ENCODE assay signal across 23 mouse cellular contexts in the genomic region with DNA sequence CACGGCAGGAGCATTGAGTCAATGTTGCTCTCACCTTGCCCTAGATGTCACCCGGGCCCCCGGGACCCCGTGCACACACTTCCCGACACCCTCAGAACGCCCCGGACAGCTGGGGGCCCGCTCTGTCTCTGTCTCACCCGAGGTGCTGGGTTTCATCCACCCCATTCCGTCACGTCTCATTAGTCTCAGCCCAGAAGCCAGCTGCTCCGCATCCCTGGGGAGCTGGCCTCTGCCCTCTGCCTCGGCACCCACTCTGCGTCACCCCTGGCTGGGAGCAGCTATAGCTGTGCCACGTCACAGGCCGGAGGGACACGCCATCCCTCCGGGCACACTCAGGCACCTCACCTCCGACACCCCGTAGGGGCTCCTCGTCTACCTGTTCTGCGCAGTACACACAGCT. TPM values are rescaled to one million over a fixed set of nuclear protein-coding genes. Genes with fewer than 3 reads are reported as not detected.
A peak's percentile ranks its signal among the peaks of the same experiment; 100 is the strongest.
DNase-seq lines count a peak whose midpoint lies in the region; ATAC-seq and TF ChIP-seq lines count a peak whose summit lies in the region.
"Had no signal": no experiment of that assay in that cellular context is flagged by ENCODE, and none has a peak within 500 bp of the region (broad histone marks: within the 10 kb centered on the region; RNA-seq: fewer than 3 reads in every experiment).

No protein-coding gene starts in this region.

- no peak overlapping the region for H3K9ac ChIP-seq in hindbrain, embryonic 11.5 days (ENCODE audit: low read depth, low read length)
- no peak overlapping the region for H3K9ac ChIP-seq in hindbrain, embryonic 16.5 days (ENCODE audit: low read depth, low read length)
- H3K9ac ChIP-seq: forebrain, postnatal 0 days; heart, embryonic 12.5 days; limb, embryonic 15.5 days; liver, embryonic 15.5 days; midbrain, embryonic 12.5 days had no signal

- peak overlapping the region; percentile 27 for H3K27ac ChIP-seq in hindbrain, embryonic 11.5 days (ENCODE audit: low read depth, low read length)
- no peak overlapping the region for H3K27ac ChIP-seq in hindbrain, embryonic 16.5 days (ENCODE audit: low read depth, low read length)
- H3K27ac ChIP-seq in embryonic facial prominence, embryonic 10.5 days (replicated peaks): peak overlapping the region; percentile 48
- 0 out of 2 replicates have a peak overlapping the region, but pooled peaks have one; percentile 8 for H3K27ac ChIP-seq in olfactory bulb, adult 2 months (ENCODE audit: insufficient read depth, low read depth, low read length)
- H3K27ac ChIP-seq: limb, embryonic 15.5 days; liver, embryonic 15.5 days; macrophage; midbrain, embryonic 12.5 days had no signal

- no peak for ATAC-seq in hindbrain, embryonic 11.5 days (ENCODE audit: low FRiP score)
- no peak for ATAC-seq in hindbrain, embryonic 16.5 days
- ATAC-seq: activated CD4-positive, CD25-positive, alpha-beta regulatory T cell, adult 4 months; CD4-positive, CD25-positive, alpha-beta regulatory T cell, adult 4 months; forebrain, postnatal 0 days; inflammation-experienced regulatory T-cells, adult 6 months had no signal

- no peaks in the 10 kb centered on the region for H3K79me2 ChIP-seq in C2C12 (ENCODE audit: control insufficient read depth, insufficient read depth)

- TF ChIP-seq POLR2A in olfactory bulb, adult 2 months (IDR thresholded peaks at IDR 0.05; ENCODE audit: insufficient read depth, low read depth, low read length): no peak

- no peaks in the 10 kb centered on the region for H3K79me3 ChIP-seq in C2C12 (ENCODE audit: low read depth)

- peak; percentile 47 for DNase-seq in hindbrain, embryonic 11.5 days (ENCODE audit: low spot score)
- no peak for DNase-seq in embryonic facial prominence, embryonic 10.5 days (ENCODE audit: low spot score)
- DNase-seq in cerebellum, adult 9-10 months: no peak
- DNase-seq in heart, adult 9 months (ENCODE audit: low spot score in 2 of 2): no peak
- DNase-seq: cerebellum, postnatal 14 days; forebrain, postnatal 0 days; heart, postnatal 14 days; kidney, adult 2 months; kidney, postnatal 14 days; right cerebral cortex, postnatal 14 days; spleen, adult 18-20 months had no signal

- no peak overlapping the region for H3K4me3 ChIP-seq in hindbrain, embryonic 11.5 days (ENCODE audit: low read depth, low read length)
- no peak overlapping the region for H3K4me3 ChIP-seq in hindbrain, embryonic 16.5 days (ENCODE audit: low read length)
- no peak overlapping the region for H3K4me3 ChIP-seq in C2C12 (ENCODE audit: insufficient read depth, poor library complexity, severe bottlenecking)
- no peak overlapping the region for H3K4me3 ChIP-seq in embryonic facial prominence, embryonic 10.5 days
- H3K4me3 ChIP-seq in olfactory bulb, adult 2 months (ENCODE audit: insufficient read depth, low read depth, low read length): no peak overlapping the region
- H3K4me3 ChIP-seq: heart, embryonic 12.5 days; limb, embryonic 15.5 days; liver, embryonic 15.5 days; midbrain, embryonic 12.5 days had no signal

- peaks cover 22% of the 10 kb centered on the region for H3K4me1 ChIP-seq in hindbrain, embryonic 11.5 days (replicated peaks; ENCODE audit: control insufficient read depth, insufficient read depth, low read length)
- peaks cover 35% of the 10 kb centered on the region for H3K4me1 ChIP-seq in hindbrain, embryonic 16.5 days (ENCODE audit: control insufficient read depth, insufficient read depth, low read depth, low read length)
- peaks cover 62% of the 10 kb centered on the region for H3K4me1 ChIP-seq in embryonic facial prominence, embryonic 10.5 days
- H3K4me1 ChIP-seq in olfactory bulb, adult 2 months (ENCODE audit: control insufficient read depth, insufficient read depth, low read length): peaks cover 96% of the 10 kb centered on the region
- H3K4me1 ChIP-seq: liver, embryonic 15.5 days had no signal

- no peaks in the 10 kb centered on the region for H3K9me3 ChIP-seq in hindbrain, embryonic 11.5 days (ENCODE audit: control insufficient read depth, low read length)
- H3K9me3 ChIP-seq in hindbrain, embryonic 16.5 days (ENCODE audit: control insufficient read depth, low read length): no peaks in the 10 kb centered on the region
- H3K9me3 ChIP-seq in embryonic facial prominence, embryonic 10.5 days: no peaks in the 10 kb centered on the region
- H3K9me3 ChIP-seq: heart, embryonic 12.5 days; limb, embryonic 15.5 days; liver, embryonic 15.5 days; midbrain, embryonic 12.5 days had no signal

- 60% methylated on average over 22 of the region's 22 CpGs for WGBS in hindbrain, embryonic 11.5 days
- 53% methylated on average over 22 of the region's 22 CpGs for WGBS in hindbrain, embryonic 16.5 days
- 73% methylated on average over 22 of the region's 22 CpGs for WGBS in embryonic facial prominence, embryonic 10.5 days
- 64% methylated on average over 22 of the region's 22 CpGs for WGBS in olfactory bulb, adult 2 months

- no peaks in the 10 kb centered on the region for H3K36me3 ChIP-seq in hindbrain, embryonic 11.5 days (ENCODE audit: control insufficient read depth, insufficient read depth, low read length)
- H3K36me3 ChIP-seq in hindbrain, embryonic 16.5 days (ENCODE audit: control insufficient read depth, insufficient read depth, low read length): no peaks in the 10 kb centered on the region
- H3K36me3 ChIP-seq in C2C12 (ENCODE audit: control insufficient read depth, insufficient read depth): no peaks in the 10 kb centered on the region
- H3K36me3 ChIP-seq in embryonic facial prominence, embryonic 10.5 days (replicated peaks): no peaks in the 10 kb centered on the region
- H3K36me3 ChIP-seq: heart, embryonic 12.5 days; limb, embryonic 15.5 days; liver, embryonic 15.5 days; midbrain, embryonic 12.5 days had no signal

- H3ac ChIP-seq in C2C12 (ENCODE audit: control insufficient read depth, insufficient read length, low read depth): no peak overlapping the region

- no peak for TF ChIP-seq CTCF in C2C12 (IDR thresholded peaks at IDR 0.05; ENCODE audit: control insufficient read depth, insufficient read depth, insufficient read length)
- TF ChIP-seq CTCF in olfactory bulb, adult 2 months (IDR thresholded peaks at IDR 0.05; ENCODE audit: insufficient read depth, low read depth, low read length): 0 out of 2 replicates have a peak, but pooled peaks have one; percentile 8

- 0 out of 2 replicates have a peak, but pooled peaks cover 2% of the 10 kb centered on the region for H3K27me3 ChIP-seq in hindbrain, embryonic 11.5 days (ENCODE audit: control insufficient read depth, insufficient read depth, low read length)
- H3K27me3 ChIP-seq in hindbrain, embryonic 16.5 days (replicated peaks; ENCODE audit: control insufficient read depth, insufficient read depth, low read length): no peaks in the 10 kb centered on the region
- peaks cover 65% of the 10 kb centered on the region for H3K27me3 ChIP-seq in C2C12 (ENCODE audit: control insufficient read depth, insufficient read depth, insufficient read length)
- peaks cover 83% of the 10 kb centered on the region for H3K27me3 ChIP-seq in embryonic facial prominence, embryonic 10.5 days (replicated peaks; ENCODE audit: low read depth, poor library complexity, severe bottlenecking)

- H3K4me2 ChIP-seq in hindbrain, embryonic 11.5 days (replicated peaks; ENCODE audit: low read depth, low read length): no peak overlapping the region
- H3K4me2 ChIP-seq in hindbrain, embryonic 16.5 days (ENCODE audit: low read length): no peak overlapping the region
- H3K4me2 ChIP-seq: heart, embryonic 12.5 days; limb, embryonic 15.5 days; liver, embryonic 15.5 days; midbrain, embryonic 12.5 days had no signal

TF ChIP-seq in C2C12, 6 proteins besides CTCF, POLR2A, EP300 and RAD21:
- TF ChIP-seq MYOD1 (IDR thresholded peaks at IDR 0.05; ENCODE audit: control insufficient read depth, insufficient read length, low read depth) (peak; percentile 15), FOSL1 (IDR thresholded peaks at IDR 0.05; ENCODE audit: insufficient read depth, low read length, poor library complexity, severe bottlenecking) (no peak)
TF ChIP-seq in C2C12: peak in this region for 1.

RNA-seq across cellular contexts. Expression of gene Elfn2, which starts 38.3 kb away (rescaled TPM):
- polyA plus RNA-seq in hindbrain, embryonic 11.5 days (2014; fragmentation: Nextera tagmentation; extraction: Ambion mirVana): 0.60 and 0.85 TPM in 2 replicates
- 11.6 and 13.3 TPM in 2 replicates for polyA plus RNA-seq in hindbrain, embryonic 16.5 days (2015; fragmentation: Nextera tagmentation; extraction: Ambion mirVana)
- polyA plus RNA-seq in C2C12 (2012; fragmentation: generic; extraction: Trizol): not detected
- 0.05 and 0.16 TPM in 2 replicates for polyA plus RNA-seq in embryonic facial prominence, embryonic 10.5 days (2016; fragmentation: Nextera tagmentation; extraction: Ambion mirVana)
- polyA plus RNA-seq in olfactory bulb, adult 2 months (2012; ENCODE audit: insufficient read depth, insufficient read length, low replicate concordance, missing spikeins): not detected in 2 replicates
- polyA plus RNA-seq: activated CD4-positive, CD25-positive, alpha-beta regulatory T cell, adult 4 months; heart, embryonic 12.5 days; liver, embryonic 15.5 days; macrophage; stomach, embryonic 14.5 days had no signal
